Mouse (Mus musculus) cerebellum, adult 8-10 months (tissue): ENCODE measurements around the gene Gm3047.
"Not testable (repeated sequence)": the region's sequence is repeated elsewhere in the genome, so short reads cannot be mapped to it uniquely, and the experiment has no call there.

Source experiments
- DNase-seq: peaks from one replicate; pipeline ENCODE4 v3.0.0; 2022

The Gm3047 gene

GRCm38 (mm10) chr14:4555105-4555504 is at the start of gene Gm3047:
TSS of gene Gm3047 (plus strand) at chr14:4555405.
- DNase-seq = not testable (repeated sequence)
